9 mouse cellular contexts compared by ENCODE assay signal in the genomic region with DNA sequence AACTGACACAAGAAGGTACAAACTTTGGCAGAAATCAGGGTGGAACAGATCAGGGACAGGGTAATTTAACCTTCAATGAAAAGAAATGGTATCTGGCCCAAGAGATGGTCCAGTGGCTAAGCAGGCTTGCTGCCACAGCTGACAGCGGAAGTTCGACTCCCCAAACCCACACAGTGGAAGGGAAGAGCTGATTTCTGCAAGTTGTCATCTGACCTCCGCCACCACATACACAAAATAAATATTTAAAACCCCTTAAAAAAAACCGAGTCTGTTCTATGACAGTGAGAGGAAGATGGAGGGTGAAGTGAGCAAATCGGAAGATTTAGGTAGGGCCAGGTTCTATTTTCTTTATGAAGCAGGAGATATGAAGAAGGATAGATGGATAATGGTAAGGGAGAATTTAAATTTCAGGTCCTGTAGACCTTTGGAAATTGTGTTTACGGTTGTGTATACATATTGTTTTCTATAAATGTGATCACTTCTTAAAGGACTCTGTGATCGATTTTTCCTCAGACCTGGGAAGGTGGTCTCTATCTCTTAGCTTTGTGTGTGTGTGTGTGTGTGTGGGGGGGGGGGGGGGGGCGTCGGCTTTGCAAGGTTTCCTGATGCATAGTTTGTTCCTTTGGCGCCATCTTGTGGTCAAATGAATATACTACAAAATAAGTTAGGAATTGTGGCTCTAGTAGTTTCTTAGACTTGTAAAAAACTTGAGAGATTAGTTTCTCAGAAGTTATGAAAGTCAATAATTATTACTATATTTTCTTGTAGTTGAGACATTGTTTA. TPM values are rescaled to one million over a fixed set of nuclear protein-coding genes. Genes with fewer than 3 reads are reported as not detected.
DNase-seq lines count a peak whose midpoint lies in the region; ATAC-seq and TF ChIP-seq lines count a peak whose summit lies in the region.
"Had no signal": no experiment of that assay in that cellular context is flagged by ENCODE, and none has a peak within 500 bp of the region (broad histone marks: within the 10 kb centered on the region; RNA-seq: fewer than 3 reads in every experiment).

No protein-coding gene starts in this region.

- H3K9ac ChIP-seq in kidney, postnatal 0 days (ENCODE audit: low read depth, low read length): no peak overlapping the region
- no peak overlapping the region for H3K9ac ChIP-seq in kidney, embryonic 15.5 days
- H3K9ac ChIP-seq in CH12.LX (ENCODE audit: insufficient read depth, low read depth): no peak overlapping the region

- peak; percentile 67 for TF ChIP-seq CTCF in kidney, postnatal 0 days (IDR thresholded peaks at IDR 0.05; ENCODE audit: low read depth)
- peak in 1 of 2 experiments; percentile 61; a peak in 2 of 4 replicates for TF ChIP-seq CTCF in CH12.LX (conservative IDR thresholded peaks at IDR 0.05 in 1 of 2, IDR thresholded peaks at IDR 0.05 in 1 of 2; ENCODE audit: low read depth in 2 of 2, low read length in 2 of 2)
- peak; percentile 33; the same call in 1 of the 2 replicates for TF ChIP-seq CTCF in brain, embryonic 14.5 days (IDR thresholded peaks at IDR 0.05; ENCODE audit: borderline replicate concordance, extremely low read depth, insufficient read depth, insufficient read length)

- no peaks in the 10 kb centered on the region for H3K27me3 ChIP-seq in kidney, postnatal 0 days (ENCODE audit: insufficient read depth, low read length)
- no peaks in the 10 kb centered on the region for H3K27me3 ChIP-seq in kidney, embryonic 15.5 days
- no peaks in the 10 kb centered on the region for H3K27me3 ChIP-seq in CH12.LX (replicated peaks)
- no peaks in the 10 kb centered on the region for H3K27me3 ChIP-seq in limb, embryonic 10.5 days (ENCODE audit: low read depth, poor library complexity, severe bottlenecking)

- no peak for TF ChIP-seq EP300 in CH12.LX (IDR thresholded peaks at IDR 0.05; ENCODE audit: low read length)

- ATAC-seq in kidney, postnatal 0 days (replicated peaks; ENCODE audit: low FRiP score, low read depth): no peak
- no peak for ATAC-seq in kidney, embryonic 15.5 days (replicated peaks; ENCODE audit: low FRiP score)

- TF ChIP-seq RAD21 in CH12.LX (IDR thresholded peaks at IDR 0.05; ENCODE audit: low read depth, low read length): peak; percentile 61

- H3K4me1 ChIP-seq in kidney, postnatal 0 days (replicated peaks; ENCODE audit: insufficient read depth, low read length): peaks cover 3% of the 10 kb centered on the region; the same call in 1 of the 2 replicates
- H3K4me1 ChIP-seq in kidney, embryonic 15.5 days: peaks cover 6% of the 10 kb centered on the region
- no peaks in the 10 kb centered on the region for H3K4me1 ChIP-seq in CH12.LX (ENCODE audit: control insufficient read depth in 1 of 2, insufficient read depth in 2 of 2)
- peaks cover 20% of the 10 kb centered on the region for H3K4me1 ChIP-seq in limb, embryonic 10.5 days

- 31% methylated on average over 10 of the region's 10 CpGs for WGBS in kidney, postnatal 0 days
- WGBS in kidney, embryonic 15.5 days: 39% methylated on average over 10 of the region's 10 CpGs
- WGBS in limb, embryonic 10.5 days: 47% methylated on average over 10 of the region's 10 CpGs

- H3K27ac ChIP-seq in kidney, postnatal 0 days: no peak overlapping the region
- H3K27ac ChIP-seq in kidney, embryonic 15.5 days: no peak overlapping the region
- no peak overlapping the region for H3K27ac ChIP-seq in CH12.LX (ENCODE audit: insufficient read depth, low read depth)
- H3K27ac ChIP-seq in limb, embryonic 10.5 days: no peak overlapping the region

- no peaks in the 10 kb centered on the region for H3K36me3 ChIP-seq in kidney, postnatal 0 days (ENCODE audit: insufficient read depth, low read length)
- H3K36me3 ChIP-seq in kidney, embryonic 15.5 days: no peaks in the 10 kb centered on the region
- H3K36me3 ChIP-seq in CH12.LX (replicated peaks in 1 of 2; ENCODE audit: control insufficient read depth in 1 of 2, insufficient read depth in 1 of 2, low read length in 1 of 2): no peaks in the 10 kb centered on the region
- H3K36me3 ChIP-seq in limb, embryonic 10.5 days: no peaks in the 10 kb centered on the region

- DNase-seq in kidney, postnatal 0 days (ENCODE audit: low spot score): peak; percentile 83
- DNase-seq in CH12.LX (ENCODE audit: extremely low read depth): peak; percentile 70
- peak; percentile 83 for DNase-seq in brain, embryonic 14.5 days (ENCODE audit: low read depth)
- DNase-seq in limb, embryonic 10.5 days (ENCODE audit: low spot score): peak; percentile 43
- no peak for DNase-seq in urinary bladder, postnatal 10 days (ENCODE audit: low spot score)
- no peak for DNase-seq in cerebellum, postnatal 36 days
- no peak for DNase-seq in right cerebral cortex, postnatal 14 days
- DNase-seq: cerebellum, adult 11 months had no signal

- no peaks in the 10 kb centered on the region for H3K79me2 ChIP-seq in CH12.LX (replicated peaks; ENCODE audit: control insufficient read depth, extremely low read depth, insufficient read depth, poor library complexity, severe bottlenecking)

- no peak overlapping the region for H3K4me3 ChIP-seq in kidney, postnatal 0 days (replicated peaks; ENCODE audit: low read depth, low read length)
- no peak overlapping the region for H3K4me3 ChIP-seq in kidney, embryonic 15.5 days (replicated peaks)
- no peak overlapping the region for H3K4me3 ChIP-seq in CH12.LX (replicated peaks in 1 of 3; ENCODE audit: low read depth in 2 of 3, low read length in 2 of 3, poor library complexity in 1 of 3)
- H3K4me3 ChIP-seq in limb, embryonic 10.5 days: no peak overlapping the region

- in situ Hi-C loops in CH12.LX (cut with MboI; ENCODE audit: low pct_ligation_motif_present, low pct_unique_long_range_greater_than_20kb, low sequenced_read_pairs): no loop called here

- H3K4me2 ChIP-seq in kidney, postnatal 0 days (ENCODE audit: low read length): no peak overlapping the region
- no peak overlapping the region for H3K4me2 ChIP-seq in kidney, embryonic 15.5 days
- H3K4me2 ChIP-seq in CH12.LX (ENCODE audit: insufficient read depth, low read depth, poor library complexity, severe bottlenecking): no peak overlapping the region; the same call in 1 of the 2 replicates

- no peak for TF ChIP-seq POLR2A in CH12.LX (IDR thresholded peaks at IDR 0.05; ENCODE audit: low read depth, low read length)
- TF ChIP-seq POLR2A in brain, embryonic 14.5 days (IDR thresholded peaks at IDR 0.05; ENCODE audit: borderline replicate concordance, extremely low read depth, insufficient read depth, insufficient read length, poor library complexity, severe bottlenecking): no peak

- H3K9me3 ChIP-seq in kidney, postnatal 0 days (replicated peaks; ENCODE audit: low read length): no peaks in the 10 kb centered on the region
- H3K9me3 ChIP-seq in kidney, embryonic 15.5 days (replicated peaks): no peaks in the 10 kb centered on the region
- no peaks in the 10 kb centered on the region for H3K9me3 ChIP-seq in CH12.LX (replicated peaks; ENCODE audit: low read length)
- H3K9me3 ChIP-seq in limb, embryonic 10.5 days (replicated peaks): no peaks in the 10 kb centered on the region

- dilution Hi-C loops in CH12.LX (cut with MboI; ENCODE audit: extremely low pct_ligation_motif_present, extremely low pct_unique_long_range_greater_than_20kb, low sequenced_read_pairs): no loop called here

TF ChIP-seq in CH12.LX, 34 proteins besides CTCF, POLR2A, EP300 and RAD21:
- TF ChIP-seq SMC3 (IDR thresholded peaks at IDR 0.05; ENCODE audit: low read depth, low read length): peak; percentile 36
- no peak for TF ChIP-seq JUND (conservative IDR thresholded peaks at IDR 0.05; ENCODE audit: low read depth, low read length)
TF ChIP-seq in CH12.LX: peak in this region for 1.

RNA-seq across cellular contexts. Expression of a gene that starts 6.1 kb away (rescaled TPM):
- 0.05 and 0.09 TPM in 2 replicates for polyA plus RNA-seq in kidney, postnatal 0 days (2015; fragmentation: Nextera tagmentation; extraction: Ambion mirVana)
- 0.08 TPM in 2 replicates for polyA plus RNA-seq in kidney, embryonic 15.5 days (2015; fragmentation: Nextera tagmentation; extraction: Ambion mirVana)
- total RNA-seq in CH12.LX (2012; rRNA removed): under 0.01 TPM in 1 of 2 replicates, not detected in the other
- total RNA-seq in CH12.LX (2014; rRNA removed): 0.04 and 0.07 TPM in 2 replicates
- 0.06 TPM in 1 of 2 replicates, not detected in the other for polyA plus RNA-seq in CH12.LX (2012; ENCODE audit: insufficient read length, low read depth)
- 0.42 and 1.0 TPM in 2 replicates for polyA plus RNA-seq in brain, embryonic 14.5 days (2012; rRNA removed)
- 0.01 TPM in 2 replicates for polyA plus RNA-seq in limb, embryonic 10.5 days (2016; fragmentation: Nextera tagmentation; extraction: Ambion mirVana)

RNA-seq across cellular contexts. Expression of a gene that starts 20.6 kb away (rescaled TPM):
- polyA plus RNA-seq in kidney, postnatal 0 days (2015; fragmentation: Nextera tagmentation; extraction: Ambion mirVana): 307 and 315 TPM in 2 replicates
- polyA plus RNA-seq in kidney, embryonic 15.5 days (2015; fragmentation: Nextera tagmentation; extraction: Ambion mirVana): 202 and 210 TPM in 2 replicates
- total RNA-seq in CH12.LX (2012; rRNA removed) (114 and 127 TPM in 2 replicates), CH12.LX (2014; rRNA removed) (112 and 116 TPM in 2 replicates)
- 169 and 179 TPM in 2 replicates for polyA plus RNA-seq in CH12.LX (2012; ENCODE audit: insufficient read length, low read depth)
- polyA plus RNA-seq in brain, embryonic 14.5 days (2012; rRNA removed): 89.7 and 105 TPM in 2 replicates
- polyA plus RNA-seq in limb, embryonic 10.5 days (2016; fragmentation: Nextera tagmentation; extraction: Ambion mirVana): 164 and 188 TPM in 2 replicates

Comparison
In these comparisons a context has a peak if more than half of its experiments do, and no peak if none do; other contexts are left out.
1. DNase-seq: peak in kidney, postnatal 0 days (single experiment), CH12.LX (single experiment), brain, embryonic 14.5 days (single experiment) and limb, embryonic 10.5 days (single experiment); none in urinary bladder, postnatal 10 days (single experiment), cerebellum, postnatal 36 days (0 of 2) and right cerebral cortex, postnatal 14 days (single experiment).